Mouse (Mus musculus): ENCODE measurements around the gene Col4a2. TPM values are rescaled to one million over a fixed set of nuclear protein-coding genes. Genes with fewer than 3 reads are reported as not detected.

The Col4a2 gene
- polyA plus RNA-seq, 1 experiment = 36.0 TPM

DNA sequence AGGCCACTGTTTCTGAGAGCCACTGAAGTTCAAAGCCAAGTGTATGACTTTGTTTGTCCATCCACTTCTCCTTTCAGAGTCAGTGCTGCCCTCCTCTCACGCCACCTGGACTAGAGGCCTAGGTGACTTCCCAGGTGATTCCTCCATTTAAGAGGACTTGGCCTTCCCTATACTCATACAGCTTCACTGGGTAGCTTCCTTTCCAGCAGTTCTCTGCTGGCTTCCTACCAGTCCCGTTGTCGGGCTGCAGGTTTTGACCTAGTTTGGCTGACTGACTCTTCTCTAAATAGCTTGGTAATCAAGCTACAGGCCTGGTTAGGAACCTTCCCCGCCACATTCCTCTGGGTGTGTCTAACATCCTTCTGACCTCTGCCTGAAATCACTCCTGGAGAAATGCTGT is 19.0 kb downstream of the Col4a2 start:
- Histone ChIP-seq H3K36me3 (ENCODE audit: control insufficient read depth, insufficient read depth, low read length) (no peaks in the 10 kb centered on the region), H3K27me3 (ENCODE audit: control insufficient read depth, insufficient read depth, low read length) (no peaks in the 10 kb centered on the region), H3K27ac (ENCODE audit: insufficient read depth, low read length) (no peak overlapping the region), H3K4me3 (ENCODE audit: extremely low read depth, insufficient read depth, insufficient read length) (no peak overlapping the region), H3K4me1 (ENCODE audit: control insufficient read depth, insufficient read depth, insufficient read length) (no peaks in the 10 kb centered on the region)
- 68% methylated on average over 4 of the region's 4 CpGs for WGBS
- TF ChIP-seq POLR2A (IDR thresholded peaks at IDR 0.05; ENCODE audit: low read depth, low read length) (no peak), CTCF (IDR thresholded peaks at IDR 0.05; ENCODE audit: extremely low read depth, insufficient read depth, insufficient read length, insufficient replicate concordance) (no peak)
- no peak for DNase-seq (ENCODE audit: low read depth in 1 of 2, low spot score in 2 of 2)

GRCm38 (mm10) chr8:11333746-11334145 is 21.1 kb downstream of the Col4a2 start:
- Histone ChIP-seq H3K4me1 (ENCODE audit: control insufficient read depth, insufficient read depth, insufficient read length) (no peaks in the 10 kb centered on the region), H3K36me3 (ENCODE audit: control insufficient read depth, insufficient read depth, low read length) (no peaks in the 10 kb centered on the region), H3K27me3 (ENCODE audit: control insufficient read depth, insufficient read depth, low read length) (no peaks in the 10 kb centered on the region), H3K27ac (ENCODE audit: insufficient read depth, low read length) (no peak overlapping the region), H3K4me3 (ENCODE audit: extremely low read depth, insufficient read depth, insufficient read length) (no peak overlapping the region)
- no peak for DNase-seq (ENCODE audit: low read depth in 1 of 2, low spot score in 2 of 2)
- 79% methylated on average over 6 of the region's 6 CpGs for WGBS
- no peak for TF ChIP-seq POLR2A (IDR thresholded peaks at IDR 0.05; ENCODE audit: low read depth, low read length)
- TF ChIP-seq CTCF (IDR thresholded peaks at IDR 0.05; ENCODE audit: extremely low read depth, insufficient read depth, insufficient read length, insufficient replicate concordance) = no peak

DNA sequence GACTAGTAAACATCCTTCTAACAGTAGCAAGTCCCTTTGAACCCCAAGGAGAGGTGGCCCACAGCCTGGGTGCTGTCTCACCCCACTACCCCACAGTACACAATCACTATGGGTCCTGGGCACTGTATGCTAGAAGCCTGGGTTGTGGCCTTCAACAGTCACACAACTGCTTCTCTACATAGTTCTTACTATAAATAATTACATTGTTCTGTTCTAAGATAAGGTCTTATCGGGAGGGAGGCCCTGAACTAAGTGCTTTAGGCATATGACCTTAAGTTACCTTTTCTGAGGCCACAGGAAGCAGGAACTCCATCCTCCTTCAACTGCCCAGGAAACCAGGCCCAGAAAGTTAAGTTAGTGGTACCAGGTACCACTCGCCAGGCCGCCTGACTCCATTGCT is 21.9 kb downstream of the Col4a2 start:
- WGBS = 60% methylated on average over 3 of the region's 3 CpGs
- Histone ChIP-seq H3K36me3 (ENCODE audit: control insufficient read depth, insufficient read depth, low read length) (no peaks in the 10 kb centered on the region), H3K27ac (ENCODE audit: insufficient read depth, low read length) (no peak overlapping the region)

GRCm38 (mm10) chr8:11335238-11335637 is 22.6 kb downstream of the Col4a2 start:
- no peak overlapping the region for H3K27ac ChIP-seq (ENCODE audit: insufficient read depth, low read length)
- H3K4me1 ChIP-seq (ENCODE audit: control insufficient read depth, insufficient read depth, insufficient read length) = no peaks in the 10 kb centered on the region
- no peak for DNase-seq (ENCODE audit: low read depth in 1 of 2, low spot score in 2 of 2)
- no peak overlapping the region for H3K4me3 ChIP-seq (ENCODE audit: extremely low read depth, insufficient read depth, insufficient read length)
- 72% methylated on average over 4 of the region's 4 CpGs for WGBS
- H3K27me3 ChIP-seq (ENCODE audit: control insufficient read depth, insufficient read depth, low read length) = no peaks in the 10 kb centered on the region
- no peaks in the 10 kb centered on the region for H3K36me3 ChIP-seq (ENCODE audit: control insufficient read depth, insufficient read depth, low read length)
- no peak for TF ChIP-seq POLR2A (IDR thresholded peaks at IDR 0.05; ENCODE audit: low read depth, low read length)
- no peak for TF ChIP-seq CTCF (IDR thresholded peaks at IDR 0.05; ENCODE audit: extremely low read depth, insufficient read depth, insufficient read length, insufficient replicate concordance)

More for the DNA sequence above, 21.9 kb downstream of the Col4a2 start:
- Histone ChIP-seq H3K27me3 (ENCODE audit: control insufficient read depth, insufficient read depth, low read length) (no peaks in the 10 kb centered on the region), H3K4me3 (ENCODE audit: extremely low read depth, insufficient read depth, insufficient read length) (no peak overlapping the region), H3K4me1 (ENCODE audit: control insufficient read depth, insufficient read depth, insufficient read length) (no peaks in the 10 kb centered on the region)
- no peak for DNase-seq (ENCODE audit: low read depth in 1 of 2, low spot score in 2 of 2)
- TF ChIP-seq POLR2A (IDR thresholded peaks at IDR 0.05; ENCODE audit: low read depth, low read length) = no peak

- WGBS = 86% methylated on average over 5 of the region's 5 CpGs
- no peak overlapping the region for H3K27ac ChIP-seq (ENCODE audit: insufficient read depth, low read length)
- TF ChIP-seq CTCF (IDR thresholded peaks at IDR 0.05; ENCODE audit: extremely low read depth, insufficient read depth, insufficient read length, insufficient replicate concordance) = no peak
- no peak for TF ChIP-seq POLR2A (IDR thresholded peaks at IDR 0.05; ENCODE audit: low read depth, low read length)
- H3K27me3 ChIP-seq (ENCODE audit: control insufficient read depth, insufficient read depth, low read length) = no peaks in the 10 kb centered on the region
- peaks cover 4% of the 10 kb centered on the region; the same call in 1 of the 2 replicates for H3K4me1 ChIP-seq (ENCODE audit: control insufficient read depth, insufficient read depth, insufficient read length)
- no peak for DNase-seq (ENCODE audit: low read depth in 1 of 2, low spot score in 2 of 2)
- no peak overlapping the region for H3K4me3 ChIP-seq (ENCODE audit: extremely low read depth, insufficient read depth, insufficient read length)
- no peaks in the 10 kb centered on the region for H3K36me3 ChIP-seq (ENCODE audit: control insufficient read depth, insufficient read depth, low read length)
Measured at GRCm38 (mm10) chr8:11336346-11336745, 23.7 kb downstream of the Col4a2 start.

- WGBS = 62% methylated on average over 10 of the region's 10 CpGs
- DNase-seq (ENCODE audit: low read depth in 1 of 2, low spot score in 2 of 2) = no peak
- Histone ChIP-seq H3K27me3 (ENCODE audit: control insufficient read depth, insufficient read depth, low read length) (no peaks in the 10 kb centered on the region), H3K4me3 (ENCODE audit: extremely low read depth, insufficient read depth, insufficient read length) (no peak overlapping the region), H3K36me3 (ENCODE audit: control insufficient read depth, insufficient read depth, low read length) (no peaks in the 10 kb centered on the region), H3K27ac (ENCODE audit: insufficient read depth, low read length) (no peak overlapping the region), H3K4me1 (ENCODE audit: control insufficient read depth, insufficient read depth, insufficient read length) (peaks cover 4% of the 10 kb centered on the region; the same call in 1 of the 2 replicates)
- TF ChIP-seq CTCF (IDR thresholded peaks at IDR 0.05; ENCODE audit: extremely low read depth, insufficient read depth, insufficient read length, insufficient replicate concordance) (no peak), POLR2A (IDR thresholded peaks at IDR 0.05; ENCODE audit: low read depth, low read length) (no peak)
Measured at GRCm38 (mm10) chr8:11337642-11338041, 25.0 kb downstream of the Col4a2 start.

- Histone ChIP-seq H3K4me3 (ENCODE audit: extremely low read depth, insufficient read depth, insufficient read length) (no peak overlapping the region), H3K27me3 (ENCODE audit: control insufficient read depth, insufficient read depth, low read length) (no peaks in the 10 kb centered on the region), H3K4me1 (ENCODE audit: control insufficient read depth, insufficient read depth, insufficient read length) (peaks cover 4% of the 10 kb centered on the region; the same call in 1 of the 2 replicates), H3K27ac (ENCODE audit: insufficient read depth, low read length) (no peak overlapping the region), H3K36me3 (ENCODE audit: control insufficient read depth, insufficient read depth, low read length) (no peaks in the 10 kb centered on the region)
- no peak for DNase-seq (ENCODE audit: low read depth in 1 of 2, low spot score in 2 of 2)
- whole genome bisulfite sequencing = 88% methylated on average over 9 of the region's 9 CpGs
- TF ChIP-seq CTCF (IDR thresholded peaks at IDR 0.05; ENCODE audit: extremely low read depth, insufficient read depth, insufficient read length, insufficient replicate concordance) (no peak), POLR2A (IDR thresholded peaks at IDR 0.05; ENCODE audit: low read depth, low read length) (no peak)
Measured at GRCm38 (mm10) chr8:11338507-11338906, 25.9 kb downstream of the Col4a2 start.
